In genomic region chr16:92741342-92741741, GRCm38 (mm10) we compare ENCODE assay signal across 15 mouse cellular contexts.
"Had no signal": no experiment of that assay in that cellular context is flagged by ENCODE, and none has a peak within 500 bp of the region (broad histone marks: within the 10 kb centered on the region; RNA-seq: fewer than 3 reads in every experiment).

No protein-coding gene starts in this region.

- DNase-seq: kidney, adult 11 months; kidney, adult 9 months; kidney, postnatal 14 days; layer of hippocampus, adult 9-11 months; liver, embryonic 13.5 days; lung, adult 2 months; lung, postnatal 14 days; lung, postnatal 4 days had no signal

- H3K9ac ChIP-seq: intestine, embryonic 15.5 days; liver, embryonic 13.5 days; midbrain, embryonic 13.5 days; neural tube, embryonic 13.5 days had no signal

- H3K27me3 ChIP-seq: intestine, embryonic 15.5 days; liver, embryonic 13.5 days; midbrain, embryonic 13.5 days; neural tube, embryonic 13.5 days had no signal

- H3K36me3 ChIP-seq: intestine, embryonic 15.5 days; liver, embryonic 13.5 days; midbrain, embryonic 10.5 days; midbrain, embryonic 13.5 days; neural tube, embryonic 13.5 days had no signal

- H3K27ac ChIP-seq: intestine, embryonic 15.5 days; layer of hippocampus, adult 2 months; liver, embryonic 13.5 days; midbrain, embryonic 10.5 days; midbrain, embryonic 13.5 days; neural tube, embryonic 13.5 days had no signal

- ATAC-seq: intestine, embryonic 15.5 days; midbrain, embryonic 13.5 days; midbrain, embryonic 16.5 days had no signal

- H3K9me3 ChIP-seq: intestine, embryonic 15.5 days; liver, embryonic 13.5 days; midbrain, embryonic 10.5 days; midbrain, embryonic 13.5 days; neural tube, embryonic 13.5 days had no signal

- H3K4me2 ChIP-seq: intestine, embryonic 15.5 days; liver, embryonic 13.5 days; midbrain, embryonic 13.5 days; neural tube, embryonic 13.5 days had no signal

- H3K4me1 ChIP-seq: intestine, embryonic 15.5 days had no signal

- H3K4me3 ChIP-seq: intestine, embryonic 15.5 days; layer of hippocampus, adult 2 months; liver, embryonic 13.5 days; midbrain, embryonic 10.5 days; midbrain, embryonic 13.5 days; myocyte; neural tube, embryonic 13.5 days had no signal
